Mouse (Mus musculus): ENCODE measurements around the gene Tcf7l2. TPM values are rescaled to one million over a fixed set of nuclear protein-coding genes. Genes with fewer than 3 reads are reported as not detected.

Tcf7l2 gene
- polyA plus RNA-seq, 1 experiment = 10.5 TPM

DNA sequence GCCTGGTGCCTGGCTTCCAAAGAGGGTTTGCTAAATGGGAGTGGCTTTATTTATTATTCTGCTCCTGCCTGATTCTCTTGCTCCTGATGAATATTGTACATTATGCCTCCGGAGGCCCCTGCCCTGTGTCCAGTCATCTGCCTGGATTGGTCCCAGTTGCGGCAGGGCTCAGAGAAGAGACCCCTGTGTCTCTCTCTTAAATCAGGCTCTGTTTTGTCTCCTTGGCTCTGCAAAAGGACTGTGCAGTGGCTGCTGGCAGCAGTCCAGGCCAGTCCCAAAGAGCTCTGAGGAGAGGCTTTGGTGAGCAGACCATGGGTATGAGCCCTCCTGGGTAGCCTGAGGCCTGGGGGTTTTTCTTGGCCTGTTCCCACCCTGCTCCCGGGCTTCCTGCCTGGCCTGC lies 211.6 kb downstream of the Tcf7l2 start:
- 97% methylated on average over 3 of the region's 3 CpGs for WGBS
- TF ChIP-seq POLR2A (IDR thresholded peaks at IDR 0.05; ENCODE audit: borderline replicate concordance, control insufficient read depth, low read depth, low read length) (no peak), CTCF (IDR thresholded peaks at IDR 0.05; ENCODE audit: control insufficient read depth, insufficient read depth, low read length) (no peak)
- H3K27ac ChIP-seq (ENCODE audit: control insufficient read depth, insufficient read depth, low read depth, low read length, poor library complexity) = no peak overlapping the region
- no peaks in the 10 kb centered on the region for H3K4me1 ChIP-seq (ENCODE audit: control insufficient read depth, insufficient read depth, low read length)
- H3K4me3 ChIP-seq (replicated peaks; ENCODE audit: control insufficient read depth, low read depth, low read length) = no peak overlapping the region

DNA sequence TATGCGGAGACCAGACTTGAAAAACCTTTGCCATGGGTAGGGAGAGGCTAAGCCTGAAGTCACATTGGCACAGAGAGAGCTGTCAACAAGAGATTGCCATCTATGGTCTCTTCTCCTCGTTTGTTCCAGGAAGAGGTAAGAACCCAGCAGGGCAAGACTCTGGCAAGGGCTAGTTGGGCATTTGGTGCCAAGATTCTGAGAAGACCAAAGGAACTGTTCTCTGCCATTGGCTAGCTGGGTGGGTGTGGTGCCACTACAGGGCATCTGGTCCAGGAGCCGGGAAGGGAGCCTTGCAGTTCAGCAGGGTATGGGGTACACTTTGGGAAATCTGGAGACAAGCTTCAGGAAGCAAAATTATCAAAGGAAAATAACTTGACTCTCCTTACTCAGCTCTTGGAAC lies 213.5 kb downstream of the Tcf7l2 start:
- H3K4me1 ChIP-seq (ENCODE audit: control insufficient read depth, insufficient read depth, low read length) = no peaks in the 10 kb centered on the region
- WGBS = 70% methylated on average over 3 of the region's 3 CpGs
- no peak overlapping the region for H3K4me3 ChIP-seq (replicated peaks; ENCODE audit: control insufficient read depth, low read depth, low read length)
- TF ChIP-seq POLR2A (IDR thresholded peaks at IDR 0.05; ENCODE audit: borderline replicate concordance, control insufficient read depth, low read depth, low read length) (no peak), CTCF (IDR thresholded peaks at IDR 0.05; ENCODE audit: control insufficient read depth, insufficient read depth, low read length) (no peak)
- no peak overlapping the region for H3K27ac ChIP-seq (ENCODE audit: control insufficient read depth, insufficient read depth, low read depth, low read length, poor library complexity)

DNA sequence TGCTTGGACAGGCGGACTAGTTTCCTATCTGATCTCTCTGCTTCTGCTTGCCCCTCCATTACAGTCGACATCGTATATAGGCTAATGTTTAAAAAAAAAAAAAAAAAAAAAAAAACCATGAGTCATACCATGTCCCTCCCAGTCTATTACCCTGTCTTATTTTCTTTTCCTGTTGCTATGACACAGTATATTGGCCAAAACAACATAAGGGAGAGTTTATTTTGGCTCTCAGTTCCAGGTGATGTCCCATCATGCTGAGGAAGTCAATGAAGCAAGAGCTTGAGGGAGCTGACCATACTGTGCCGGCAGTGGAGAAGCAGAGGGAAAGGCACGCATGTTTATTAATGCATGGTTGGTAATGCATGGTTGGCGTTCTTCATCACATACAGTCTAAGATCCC lies 215.1 kb downstream of the Tcf7l2 start:
- Histone ChIP-seq H3K4me1 (ENCODE audit: control insufficient read depth, insufficient read depth, low read length) (no peaks in the 10 kb centered on the region), H3K27ac (ENCODE audit: control insufficient read depth, insufficient read depth, low read depth, low read length, poor library complexity) (no peak overlapping the region), H3K4me3 (replicated peaks; ENCODE audit: control insufficient read depth, low read depth, low read length) (no peak overlapping the region)
- WGBS = 76% methylated on average over 6 of the region's 6 CpGs
- TF ChIP-seq CTCF (IDR thresholded peaks at IDR 0.05; ENCODE audit: control insufficient read depth, insufficient read depth, low read length) (no peak), POLR2A (IDR thresholded peaks at IDR 0.05; ENCODE audit: borderline replicate concordance, control insufficient read depth, low read depth, low read length) (no peak)

DNA sequence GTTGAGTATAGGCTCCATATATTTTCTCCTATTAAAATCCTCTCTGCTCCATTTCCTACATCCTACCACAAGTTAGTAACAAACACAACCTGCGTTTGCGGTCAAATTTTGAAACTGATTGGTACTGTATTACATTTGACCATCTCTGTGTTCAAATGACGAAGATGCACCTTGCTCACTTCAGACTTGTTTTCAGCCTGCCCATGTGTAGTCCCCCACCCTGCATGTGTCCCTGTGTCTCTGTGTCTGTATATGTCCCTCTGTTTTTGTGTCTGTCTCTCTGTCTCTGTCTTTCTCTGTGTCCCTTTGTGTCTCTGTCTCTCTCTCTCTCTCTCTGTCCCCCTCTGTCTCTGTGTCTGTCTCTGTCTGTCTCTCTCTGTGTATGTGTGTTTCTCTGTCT lies 222.8 kb downstream of the Tcf7l2 start:
- H3K4me1 ChIP-seq (ENCODE audit: control insufficient read depth, insufficient read depth, low read length) = no peaks in the 10 kb centered on the region
- H3K4me3 ChIP-seq (replicated peaks; ENCODE audit: control insufficient read depth, low read depth, low read length) = no peak overlapping the region
- TF ChIP-seq CTCF (IDR thresholded peaks at IDR 0.05; ENCODE audit: control insufficient read depth, insufficient read depth, low read length) (no peak), POLR2A (IDR thresholded peaks at IDR 0.05; ENCODE audit: borderline replicate concordance, control insufficient read depth, low read depth, low read length) (no peak)
- H3K27ac ChIP-seq (ENCODE audit: control insufficient read depth, insufficient read depth, low read depth, low read length, poor library complexity) = no peak overlapping the region
- WGBS = 84% methylated on average over 3 of the region's 3 CpGs

DNA sequence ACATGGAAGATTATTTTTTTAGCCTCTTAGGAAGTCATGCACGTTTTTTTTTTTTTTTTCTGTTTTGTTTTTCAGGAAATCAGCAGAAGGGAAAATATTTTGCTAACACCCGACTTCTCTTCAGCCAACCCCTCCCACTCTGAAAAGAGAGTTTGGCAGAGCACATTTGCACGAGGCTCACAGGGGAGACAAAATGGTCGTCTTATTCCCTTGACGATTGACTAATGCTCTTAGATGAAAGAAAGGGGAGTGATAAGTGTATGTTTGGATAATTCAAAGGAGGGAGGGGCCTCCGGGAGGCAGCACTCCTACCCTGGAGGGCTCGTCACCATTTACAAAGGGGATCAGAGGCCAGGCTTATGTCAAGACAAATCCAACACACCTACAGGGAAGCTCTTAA lies 224.4 kb downstream of the Tcf7l2 start:
- 56% methylated on average over 7 of the region's 7 CpGs for WGBS
- no peak overlapping the region for H3K27ac ChIP-seq (ENCODE audit: control insufficient read depth, insufficient read depth, low read depth, low read length, poor library complexity)
- no peak overlapping the region for H3K4me3 ChIP-seq (replicated peaks; ENCODE audit: control insufficient read depth, low read depth, low read length)
- no peaks in the 10 kb centered on the region for H3K4me1 ChIP-seq (ENCODE audit: control insufficient read depth, insufficient read depth, low read length)
- TF ChIP-seq POLR2A (IDR thresholded peaks at IDR 0.05; ENCODE audit: borderline replicate concordance, control insufficient read depth, low read depth, low read length) (no peak), CTCF (IDR thresholded peaks at IDR 0.05; ENCODE audit: control insufficient read depth, insufficient read depth, low read length) (no peak)

DNA sequence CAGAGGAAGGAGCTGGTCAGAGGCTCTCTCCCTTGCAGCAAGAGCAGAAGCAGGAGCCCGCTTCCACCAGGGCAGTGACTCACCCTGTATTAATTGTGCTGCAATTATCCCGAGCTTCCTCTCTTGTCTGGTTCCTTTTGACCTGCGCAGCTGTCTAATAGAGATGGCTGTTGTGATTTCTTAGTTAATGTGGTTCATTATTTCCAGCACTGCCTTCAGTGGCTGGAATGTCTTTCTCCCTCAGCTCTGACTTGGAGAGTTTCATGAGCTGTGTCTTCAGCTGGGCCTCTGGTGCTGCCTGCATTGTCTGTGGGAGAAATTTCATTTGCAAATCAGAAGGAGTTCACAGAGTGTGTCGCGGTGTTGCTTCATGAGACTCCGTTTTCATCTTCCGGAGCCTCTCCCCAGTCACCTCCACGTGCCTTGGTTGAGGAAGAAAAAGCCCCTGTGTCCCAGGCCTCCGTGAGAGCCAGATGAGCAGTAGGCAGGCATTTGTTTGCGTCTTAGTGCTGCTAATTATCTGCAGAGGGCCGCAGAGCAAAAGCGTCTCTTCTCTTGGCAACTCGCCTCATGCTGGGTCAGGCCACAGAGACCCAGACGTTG lies 228.4 kb downstream of the Tcf7l2 start:
- TF ChIP-seq POLR2A (IDR thresholded peaks at IDR 0.05; ENCODE audit: borderline replicate concordance, control insufficient read depth, low read depth, low read length) (no peak), CTCF (IDR thresholded peaks at IDR 0.05; ENCODE audit: control insufficient read depth, insufficient read depth, low read length) (no peak)
- no peak overlapping the region for H3K27ac ChIP-seq (ENCODE audit: control insufficient read depth, insufficient read depth, low read depth, low read length, poor library complexity)
- H3K4me3 ChIP-seq (replicated peaks; ENCODE audit: control insufficient read depth, low read depth, low read length) = no peak overlapping the region
- no peaks in the 10 kb centered on the region for H3K4me1 ChIP-seq (ENCODE audit: control insufficient read depth, insufficient read depth, low read length)
- WGBS = 53% methylated on average over 14 of the region's 14 CpGs

DNA sequence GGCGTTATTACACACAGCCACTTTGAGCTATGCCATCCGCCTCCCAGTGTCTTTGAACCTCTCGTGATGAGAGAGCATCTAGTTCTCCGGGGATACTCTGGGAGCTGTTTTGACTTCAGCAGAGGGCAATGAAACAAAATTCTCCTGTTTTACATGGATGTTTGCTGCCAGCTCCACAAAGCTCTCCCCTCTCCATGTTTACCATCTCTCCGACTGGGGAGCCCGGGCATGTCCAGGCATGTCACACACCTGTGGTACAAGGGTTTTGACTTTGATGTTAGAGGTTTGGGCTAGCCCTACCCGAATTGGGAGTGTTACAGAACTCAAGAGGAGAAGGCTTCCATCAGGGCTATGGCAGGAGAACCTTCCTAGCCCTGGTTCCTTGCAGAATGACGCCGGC lies 234.5 kb downstream of the Tcf7l2 start:
- TF ChIP-seq POLR2A (IDR thresholded peaks at IDR 0.05; ENCODE audit: borderline replicate concordance, control insufficient read depth, low read depth, low read length) = no peak
- no peak for TF ChIP-seq CTCF (IDR thresholded peaks at IDR 0.05; ENCODE audit: control insufficient read depth, insufficient read depth, low read length)

More for the DNA sequence above, 234.5 kb downstream of the Tcf7l2 start:
- Histone ChIP-seq H3K27ac (ENCODE audit: control insufficient read depth, insufficient read depth, low read depth, low read length, poor library complexity) (no peak overlapping the region), H3K4me1 (ENCODE audit: control insufficient read depth, insufficient read depth, low read length) (no peaks in the 10 kb centered on the region), H3K4me3 (replicated peaks; ENCODE audit: control insufficient read depth, low read depth, low read length) (no peak overlapping the region)
- WGBS = 85% methylated on average over 9 of the region's 9 CpGs

All from bone marrow, adult 2 months (tissue).